Mouse (Mus musculus): Measurements from ENCODE around the gene Map3k12.
A peak's percentile ranks its signal among the peaks of the same experiment; 100 is the strongest.

The Map3k12 gene

DNA sequence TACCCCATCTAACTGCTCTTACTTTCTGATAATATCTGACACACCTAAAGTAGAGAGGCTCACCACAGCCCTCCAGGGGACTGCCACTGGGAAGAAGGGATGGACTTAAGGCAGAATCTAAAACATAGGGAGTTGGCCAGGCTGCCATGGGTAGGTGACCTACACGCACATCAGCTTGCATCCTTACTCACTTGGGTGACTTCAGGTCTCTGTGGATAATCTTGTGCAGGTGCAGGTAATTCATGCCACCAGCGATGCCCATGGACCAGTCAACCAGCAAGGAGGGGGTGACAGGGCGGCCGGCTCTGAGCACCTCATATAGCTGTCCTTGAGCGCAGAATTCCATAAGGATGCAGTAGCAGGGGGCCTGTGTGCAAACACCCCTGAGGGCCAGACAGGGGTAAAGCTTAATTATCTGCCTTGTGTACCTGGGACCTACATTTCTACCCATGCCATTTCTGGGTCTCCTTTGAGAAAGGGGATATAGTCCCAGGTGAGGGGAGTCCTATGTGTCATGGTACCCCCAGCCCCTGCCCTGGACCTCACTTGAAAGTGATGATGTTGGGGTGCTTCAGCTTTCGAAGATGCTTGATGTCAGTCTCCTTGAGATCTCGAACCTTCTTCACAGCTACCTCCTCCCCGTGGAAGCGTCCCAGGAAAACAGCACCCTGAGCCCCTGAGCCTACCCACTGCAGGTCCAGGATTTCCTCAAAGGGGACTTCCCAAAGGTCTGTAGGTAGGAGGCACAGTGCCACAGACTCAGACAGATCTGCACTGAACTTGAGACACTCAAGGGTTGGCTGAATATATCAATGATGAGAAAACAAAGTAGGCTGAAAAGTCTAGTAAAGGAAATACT is 12.7 kb downstream of the Map3k12 start:
- DNase-seq (ENCODE audit: low read depth, low spot score) = no peak

DNA sequence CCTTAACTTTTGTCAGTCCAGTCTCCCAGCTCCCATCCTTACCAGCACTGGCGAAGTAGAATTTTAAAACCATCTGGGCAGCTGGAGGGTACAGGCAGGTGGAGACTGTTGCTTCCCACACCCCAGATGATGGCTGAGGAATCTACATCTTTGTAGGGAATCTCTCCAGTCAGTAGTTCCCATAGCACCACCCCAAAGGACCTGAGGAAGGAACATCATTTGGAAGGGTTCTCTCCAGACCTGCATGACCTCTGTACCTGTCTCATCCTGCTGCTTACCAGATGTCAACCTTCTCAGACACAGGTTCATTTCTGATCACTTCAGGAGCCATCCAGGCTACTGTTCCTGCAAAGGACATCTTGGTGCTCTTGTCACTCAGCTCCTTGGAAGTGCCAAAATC is 13.4 kb downstream of the Map3k12 start, which contains the start of gene Gm10337:
Gene Gm10337, plus strand, starts transcription at position 276 of the 400 bp plus-strand sequence.
- DNase-seq (ENCODE audit: low read depth, low spot score) = no peak

DNA sequence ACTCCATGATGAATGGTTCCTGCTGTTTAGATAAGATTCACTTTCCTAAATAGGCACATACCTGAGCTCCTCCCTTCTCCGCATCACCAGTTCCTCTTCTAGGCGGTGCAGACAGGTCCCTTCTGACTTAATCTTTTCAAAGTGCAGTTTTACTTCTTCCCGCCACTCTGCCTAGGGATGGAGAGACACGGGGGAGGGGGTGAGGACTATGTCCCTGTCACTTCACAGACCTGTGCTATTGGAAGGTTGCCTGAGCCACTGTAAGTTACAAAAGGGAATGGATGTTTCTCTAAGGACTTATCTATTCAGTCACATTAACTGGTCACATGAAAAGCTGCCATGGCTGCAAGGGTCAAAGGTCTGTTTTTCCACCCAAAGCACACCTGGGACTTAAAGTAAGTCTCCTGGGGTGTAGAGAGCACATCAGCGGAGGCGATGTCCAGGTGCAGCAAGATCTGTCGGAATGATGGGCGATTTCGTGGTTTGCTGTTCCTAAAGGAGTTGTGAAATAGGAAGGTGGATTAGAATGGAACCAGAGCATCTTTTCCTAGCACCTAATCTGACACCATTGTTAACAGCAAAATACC is 14.5 kb downstream of the Map3k12 start:
- DNase-seq (ENCODE audit: low read depth, low spot score) = no peak

DNA sequence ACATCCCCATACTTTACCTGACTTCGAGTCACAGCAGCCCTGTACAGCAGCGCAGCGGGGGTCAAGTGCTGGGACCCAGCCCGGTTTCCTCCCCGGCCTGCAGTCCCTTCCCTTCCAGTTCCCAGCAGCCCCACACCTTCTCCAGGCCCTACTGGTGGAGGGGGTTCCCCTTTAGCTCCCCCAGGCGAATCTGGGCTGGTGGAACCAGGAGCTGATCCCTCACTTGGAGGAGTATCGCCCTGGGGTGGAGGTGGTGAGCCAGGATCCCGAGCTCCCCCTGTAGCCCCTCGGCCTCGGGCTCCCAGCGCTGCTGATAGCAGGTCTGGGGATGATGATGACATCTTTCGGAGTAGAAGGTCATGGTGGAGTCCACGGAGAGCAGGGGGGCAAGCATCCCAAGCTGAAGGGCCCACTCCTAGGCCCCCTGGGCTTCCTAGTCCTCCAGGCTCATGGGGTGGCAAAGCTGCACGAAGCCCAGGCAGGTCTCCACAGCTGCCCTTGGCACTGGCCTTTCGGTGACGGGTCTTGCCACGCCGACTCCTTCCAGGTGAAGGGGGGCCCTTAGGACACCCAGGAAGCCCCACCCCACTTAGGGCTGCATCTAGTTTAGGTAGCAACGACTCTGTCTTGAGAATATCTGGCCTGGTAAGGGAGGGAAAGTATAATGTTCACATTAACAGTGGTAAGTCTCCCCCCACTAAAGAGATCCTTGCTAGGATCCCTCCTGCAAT is 15.6 kb downstream of the Map3k12 start:
- DNase-seq (ENCODE audit: low read depth, low spot score) = no peak

DNA sequence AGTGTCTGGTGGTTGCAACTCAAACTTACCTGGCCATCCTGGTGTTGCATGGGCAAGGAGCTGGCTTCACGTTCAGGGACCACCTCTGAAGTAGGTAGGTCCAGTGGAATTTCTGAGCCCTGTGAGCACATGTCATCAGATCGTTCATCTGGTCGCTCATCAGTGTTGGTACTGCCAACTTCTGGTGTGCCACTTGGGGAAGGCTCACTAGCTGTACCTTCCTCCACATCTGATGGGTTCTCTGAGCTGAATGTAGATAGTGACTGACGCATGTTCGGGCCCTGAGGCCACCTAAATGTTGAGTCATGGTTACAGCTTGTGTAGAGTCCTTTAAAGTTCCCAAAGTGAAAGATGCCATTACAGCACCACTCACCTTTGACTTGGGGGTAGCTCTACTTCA is 16.4 kb downstream of the Map3k12 start:
- DNase-seq (ENCODE audit: low read depth, low spot score) = no peak

DNA sequence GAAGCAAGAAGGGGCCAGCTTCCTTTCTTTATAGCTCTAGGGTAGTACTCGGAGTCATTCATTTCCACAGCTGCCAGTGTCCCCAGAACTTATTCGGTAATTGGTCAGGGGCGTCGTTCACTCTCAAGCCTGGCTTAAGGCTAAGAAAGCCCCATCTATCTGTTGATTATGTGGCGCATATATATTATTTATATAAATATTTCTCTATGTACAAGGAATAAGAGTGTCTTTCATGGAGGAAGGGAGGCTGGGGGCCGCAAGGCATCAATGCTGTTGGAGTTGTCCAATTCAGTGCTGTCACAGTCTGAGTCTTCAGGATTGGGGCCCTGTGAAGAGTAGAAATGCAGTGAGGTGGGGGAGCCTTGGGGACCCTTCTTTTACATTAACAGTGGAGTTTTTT is 17.0 kb downstream of the Map3k12 start:
- DNase-seq (ENCODE audit: low read depth, low spot score) = no peak

DNA sequence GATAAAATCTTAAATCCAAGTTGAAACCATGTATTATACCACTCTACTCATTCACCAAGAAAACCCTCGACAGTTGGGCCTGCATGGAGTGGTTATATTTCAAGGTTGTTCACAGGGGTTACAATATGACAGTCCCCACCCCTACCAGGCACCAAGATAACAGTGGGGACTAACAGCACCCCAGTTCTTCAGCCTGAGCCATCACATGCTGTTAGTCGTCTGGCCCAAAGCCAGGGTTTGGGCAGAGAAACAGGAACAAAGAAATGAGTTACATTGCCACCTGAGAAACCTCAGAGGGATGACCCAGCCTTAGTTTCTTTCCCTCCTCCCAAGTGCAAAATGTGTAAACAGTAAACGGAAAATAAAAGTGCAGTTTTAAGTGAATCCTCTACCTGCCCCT is 17.5 kb downstream of the Map3k12 start:
- DNase-seq (ENCODE audit: low read depth, low spot score) = no peak

DNA sequence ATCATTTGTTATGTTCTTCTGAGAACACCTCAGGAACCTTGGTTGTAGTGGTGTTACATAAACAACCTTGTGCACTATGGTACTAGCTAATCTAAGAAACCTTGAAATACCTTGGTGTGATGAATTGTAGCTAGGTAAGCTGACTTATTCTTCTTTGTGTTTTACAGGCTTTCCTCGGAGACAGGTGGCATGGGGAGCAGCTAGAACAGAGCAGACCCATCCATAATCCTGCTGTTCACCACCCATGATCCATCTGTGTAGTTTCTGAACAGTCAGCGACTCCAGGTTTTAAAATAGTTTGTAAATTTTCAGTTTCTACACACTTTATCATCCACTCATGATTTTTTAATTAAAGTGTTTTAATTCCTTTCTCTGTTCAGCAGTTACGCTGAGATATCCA is 18.5 kb downstream of the Map3k12 start:
- no peak for DNase-seq (ENCODE audit: low read depth, low spot score)

DNA sequence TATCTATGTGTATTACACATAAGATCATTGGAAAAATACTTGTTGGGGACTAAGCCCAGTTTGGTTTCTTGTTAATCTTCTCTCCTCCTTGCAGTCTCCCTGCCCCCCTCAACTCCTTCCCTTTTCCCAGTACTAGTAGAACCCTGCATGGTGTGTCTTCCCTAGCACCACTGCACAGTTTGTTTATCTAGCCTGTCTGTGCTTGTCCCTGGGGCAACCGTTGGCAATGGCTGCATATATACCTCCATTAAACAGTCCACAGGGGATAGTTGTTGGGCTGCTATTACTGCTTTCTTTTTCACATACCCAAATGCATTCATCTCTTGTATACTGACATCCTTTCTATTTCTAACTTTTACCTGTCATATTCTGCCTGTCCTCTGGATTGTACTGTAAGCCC is 29.2 kb downstream of the Map3k12 start:
- no peak for DNase-seq (ENCODE audit: low read depth, low spot score)

DNA sequence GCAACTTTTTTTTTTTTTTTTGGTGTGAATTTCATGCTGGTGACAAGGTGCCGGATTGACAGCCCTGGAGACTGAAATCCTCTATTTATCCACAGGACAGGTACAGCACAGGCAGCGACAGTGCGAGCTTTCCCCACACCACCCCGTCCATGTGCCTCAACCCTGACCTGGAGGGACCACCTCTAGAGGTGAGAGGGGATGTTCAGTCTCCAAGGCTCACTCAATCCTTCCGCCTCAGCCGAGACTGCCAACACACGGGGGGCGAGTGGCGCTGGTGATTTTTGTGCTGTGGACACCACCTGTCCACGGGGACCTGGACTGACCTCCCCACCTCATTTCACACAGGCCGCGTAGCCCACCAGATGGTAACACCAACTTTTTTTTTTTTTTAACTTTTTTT is 31.0 kb downstream of the Map3k12 start:
- no peak for DNase-seq (ENCODE audit: low read depth, low spot score)

DNA sequence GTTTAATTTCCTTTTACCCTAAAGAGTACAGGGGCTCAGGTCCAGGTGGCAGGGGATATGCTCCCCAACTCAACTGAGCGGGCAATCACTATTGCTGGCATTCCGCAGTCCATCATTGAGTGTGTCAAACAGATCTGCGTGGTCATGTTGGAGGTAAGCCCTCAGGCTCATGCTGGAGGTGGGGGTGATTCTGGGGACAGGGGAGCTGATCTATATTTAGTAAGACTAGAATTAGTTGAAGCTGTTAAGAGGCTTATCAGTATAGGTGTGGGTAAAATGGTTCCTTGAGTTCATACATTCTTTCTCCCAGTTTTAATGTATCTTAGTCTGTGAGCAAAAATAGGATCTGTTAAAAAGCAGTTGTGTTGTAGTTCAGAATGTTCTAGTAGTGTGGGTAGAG is 33.7 kb downstream of the Map3k12 start:
- DNase-seq (ENCODE audit: low read depth, low spot score) = no peak

DNA sequence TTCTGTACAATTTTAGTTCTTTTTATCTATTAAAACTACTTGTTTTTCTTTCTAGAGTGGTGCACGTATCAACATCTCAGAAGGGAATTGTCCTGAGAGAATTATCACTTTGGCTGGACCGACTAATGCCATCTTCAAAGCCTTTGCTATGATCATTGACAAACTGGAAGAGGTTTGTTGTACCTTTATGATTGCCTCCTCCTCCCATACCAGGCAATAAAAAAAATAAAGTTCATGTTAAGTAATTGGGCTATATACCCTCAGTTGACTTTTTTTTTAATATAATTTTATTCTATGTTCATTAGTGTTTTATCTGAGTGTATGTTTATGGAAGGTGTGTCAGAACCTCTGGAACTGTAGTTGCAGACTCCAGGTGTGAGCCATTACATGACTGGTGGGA is 42.3 kb downstream of the Map3k12 start:
- no peak for DNase-seq (ENCODE audit: low read depth, low spot score)

DNA sequence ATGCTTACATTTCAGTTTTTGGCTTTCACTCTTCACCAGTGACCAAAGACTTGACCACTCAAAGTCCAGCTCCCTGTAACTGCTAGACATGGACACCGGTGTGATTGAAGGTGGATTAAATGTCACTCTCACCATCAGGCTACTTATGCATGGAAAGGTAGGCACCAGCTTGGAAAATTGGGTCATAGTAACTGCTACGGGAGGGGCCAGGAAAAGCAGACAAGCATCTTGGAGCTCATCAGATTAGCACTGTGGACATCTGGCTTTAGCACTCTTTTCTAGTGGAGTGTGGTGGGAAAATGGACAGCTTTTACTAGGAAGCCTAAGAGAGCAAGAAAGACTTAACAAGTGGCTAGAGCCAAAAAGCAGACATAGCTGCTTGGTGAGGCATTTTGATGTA is 43.6 kb downstream of the Map3k12 start:
- no peak for DNase-seq (ENCODE audit: low read depth, low spot score)

DNA sequence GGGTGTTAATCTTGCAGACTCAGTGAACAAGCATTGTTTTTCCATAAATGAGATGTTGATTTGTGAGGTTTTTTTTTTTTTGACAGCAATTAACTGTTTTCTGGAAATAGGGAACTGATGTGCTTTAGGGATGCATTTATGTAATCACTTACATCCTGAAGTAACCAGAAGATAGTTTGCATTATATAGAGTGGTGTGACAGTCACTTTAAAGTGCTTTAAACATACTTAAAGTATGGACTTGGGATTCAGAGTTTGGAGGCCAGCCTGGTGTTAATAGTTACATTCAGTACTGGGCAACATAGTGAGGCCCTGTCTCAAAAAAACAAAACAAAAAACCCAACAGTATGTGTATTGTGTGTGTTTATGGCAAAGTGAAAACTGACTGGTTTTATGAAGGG is 45.1 kb downstream of the Map3k12 start:
- no peak for DNase-seq (ENCODE audit: low read depth, low spot score)

DNA sequence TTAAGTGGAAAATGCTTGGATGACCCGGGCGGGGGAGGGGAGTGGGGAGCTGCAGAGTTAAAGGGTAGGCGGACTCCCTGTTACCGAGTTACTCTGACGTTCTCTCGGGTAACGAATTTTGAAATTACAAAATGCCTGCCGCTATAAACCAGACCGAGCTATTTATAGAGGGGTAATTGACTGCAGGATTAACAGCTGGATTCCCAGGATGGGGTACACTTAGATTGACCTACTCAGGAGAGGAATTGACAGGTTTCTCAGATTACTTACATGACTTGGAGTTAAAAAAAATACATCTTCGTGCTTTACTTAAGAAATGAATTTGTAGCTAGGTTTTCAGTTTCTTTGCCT is 45.6 kb downstream of the Map3k12 start:
- no peak for DNase-seq (ENCODE audit: low read depth, low spot score)

DNA sequence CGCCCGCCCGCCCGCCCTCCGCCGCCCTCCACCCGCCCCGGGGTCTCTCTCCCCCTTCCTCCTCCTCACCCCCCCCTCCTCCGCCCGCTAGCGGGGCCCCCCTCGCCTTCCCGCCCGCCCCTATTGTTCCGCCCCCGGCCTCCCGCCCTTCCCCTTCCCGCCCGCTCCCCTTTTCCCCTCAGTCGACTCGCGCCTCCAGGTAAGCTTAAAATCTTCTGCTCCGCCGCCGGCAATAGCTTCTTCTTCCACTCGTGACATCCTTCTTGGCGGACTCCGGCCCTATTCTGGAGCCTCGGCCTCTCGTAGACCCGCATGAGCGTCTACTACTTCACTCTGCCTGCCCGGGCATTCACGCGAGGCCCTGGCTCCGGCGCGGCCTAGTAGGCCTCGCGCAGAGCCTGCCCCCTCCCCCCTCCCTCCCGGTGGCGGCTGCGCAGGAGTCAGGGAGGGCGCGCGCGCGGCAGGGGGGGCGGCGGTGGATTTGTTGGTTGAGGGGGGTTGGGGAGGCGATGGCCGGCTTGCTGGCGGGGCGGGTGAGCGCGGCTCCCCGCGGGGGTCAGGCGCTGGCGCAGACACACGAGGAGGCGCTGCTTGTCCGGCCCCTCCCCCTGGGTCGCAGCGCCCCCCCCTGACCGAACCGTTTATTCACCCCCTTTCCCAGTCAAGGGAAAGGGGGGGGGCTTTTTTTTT is 46.1 kb downstream of the Map3k12 start:
- peak; percentile 89 for DNase-seq (ENCODE audit: low read depth, low spot score)

DNA sequence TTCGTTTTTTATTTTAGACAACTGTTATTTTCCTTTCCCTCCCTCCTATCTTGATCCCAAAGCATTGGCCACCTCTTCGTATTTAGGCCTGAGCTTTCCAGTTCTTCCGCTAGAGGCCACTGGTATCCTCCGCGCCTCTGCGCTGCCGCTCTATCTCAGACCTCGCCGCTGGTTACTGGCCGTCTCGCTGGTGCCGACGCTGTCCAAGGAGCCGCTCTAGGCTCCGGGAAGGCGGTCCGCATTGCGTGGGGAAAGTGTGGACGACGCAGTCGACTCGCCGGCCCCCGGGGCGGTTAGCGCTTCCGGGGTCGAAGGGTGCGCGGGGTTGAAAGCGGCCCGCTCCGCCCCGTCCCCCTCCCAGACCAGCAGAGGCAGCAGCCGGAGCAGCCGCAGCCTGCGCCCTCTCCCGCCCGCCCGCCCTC is 46.7 kb downstream of the Map3k12 start, which contains the start of gene Pcbp2:
Gene Pcbp2, plus strand, starts transcription at position 357 of the 422 bp plus-strand sequence.
- peak; percentile 98 for DNase-seq (ENCODE audit: low read depth, low spot score)

DNA sequence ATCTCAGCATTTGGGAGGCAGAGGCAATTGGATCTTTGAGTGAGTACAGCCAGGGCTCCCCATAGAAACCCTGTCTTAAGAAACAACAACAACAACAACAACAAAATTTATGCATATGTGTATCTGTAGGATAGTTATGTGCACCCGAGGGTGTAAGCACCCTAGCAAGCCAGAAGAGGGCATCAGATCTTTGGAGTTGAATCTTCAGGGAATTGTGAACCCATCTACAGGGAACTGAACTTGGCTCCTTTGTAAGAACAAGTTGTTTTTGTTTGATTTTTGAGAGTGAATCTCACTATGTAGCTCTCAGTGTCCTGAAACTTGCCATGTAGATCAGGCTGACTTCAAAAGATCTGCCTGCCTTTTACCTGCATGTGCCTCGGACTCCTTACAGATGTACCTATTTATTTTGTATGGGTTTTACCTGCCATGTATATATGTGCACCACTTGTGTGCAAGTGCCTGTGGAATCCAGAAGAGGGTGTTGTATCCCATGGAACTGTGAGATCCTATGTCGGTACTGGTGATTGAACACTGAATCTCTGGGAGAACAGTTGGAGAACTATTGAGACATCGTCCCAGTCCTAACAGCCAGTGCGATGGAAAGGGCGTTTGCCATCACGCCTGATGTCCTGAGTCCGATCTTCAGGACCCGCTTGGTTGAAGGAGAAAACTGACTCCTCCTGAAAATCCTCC is 48.0 kb downstream of the Map3k12 start:
- no peak for DNase-seq (ENCODE audit: low read depth, low spot score)

DNA sequence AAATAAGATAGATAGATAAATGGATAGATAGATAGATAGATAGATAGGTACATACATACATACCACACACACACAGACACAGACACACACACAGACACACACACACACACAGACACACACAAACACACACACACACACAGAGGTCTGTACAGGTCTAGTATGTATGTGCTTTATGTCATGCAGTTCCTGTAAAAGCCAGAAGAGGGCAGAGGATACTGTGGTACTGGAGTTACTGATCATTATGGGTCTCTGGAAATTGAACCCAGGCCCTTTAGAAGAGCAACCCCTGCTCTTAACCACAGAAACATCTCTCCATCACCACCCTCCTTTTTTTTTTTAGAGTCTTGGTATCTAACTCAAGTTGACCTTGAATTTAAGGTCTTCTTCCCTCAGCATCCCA is 53.2 kb downstream of the Map3k12 start:
- peak; percentile 72 for DNase-seq (ENCODE audit: low read depth, low spot score)

DNA sequence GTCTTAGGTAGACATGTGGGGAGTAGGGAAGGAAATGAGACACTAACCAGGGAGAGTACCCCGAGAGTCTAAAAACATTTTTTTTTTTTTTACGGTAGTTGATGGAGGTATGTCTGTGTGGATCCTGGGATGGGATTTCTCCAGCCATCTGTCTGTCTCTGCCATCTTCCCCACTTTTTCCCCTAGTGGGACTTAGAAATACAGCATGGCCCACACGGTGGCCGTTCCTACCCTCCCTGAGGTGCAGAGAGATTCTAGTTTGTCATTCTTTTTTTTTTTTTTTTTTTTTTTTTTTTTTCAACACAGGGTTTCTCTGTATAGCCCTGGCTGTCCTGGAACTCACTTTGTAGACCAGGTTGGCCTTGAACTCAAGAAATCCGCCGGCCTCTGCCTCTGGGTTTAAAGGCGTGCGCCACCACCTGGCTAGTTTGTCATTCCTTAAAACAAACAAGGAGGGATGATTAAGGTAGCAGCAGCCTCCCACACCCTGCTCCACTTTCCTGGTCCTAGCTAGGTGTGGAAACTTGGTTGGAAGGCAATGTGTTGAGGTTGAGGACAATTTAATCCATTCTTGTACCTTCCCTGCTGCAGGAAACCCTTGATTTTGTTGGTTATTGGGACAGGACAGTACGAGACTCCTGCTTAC is 55.3 kb downstream of the Map3k12 start:
- no peak for DNase-seq (ENCODE audit: low read depth, low spot score)

DNA sequence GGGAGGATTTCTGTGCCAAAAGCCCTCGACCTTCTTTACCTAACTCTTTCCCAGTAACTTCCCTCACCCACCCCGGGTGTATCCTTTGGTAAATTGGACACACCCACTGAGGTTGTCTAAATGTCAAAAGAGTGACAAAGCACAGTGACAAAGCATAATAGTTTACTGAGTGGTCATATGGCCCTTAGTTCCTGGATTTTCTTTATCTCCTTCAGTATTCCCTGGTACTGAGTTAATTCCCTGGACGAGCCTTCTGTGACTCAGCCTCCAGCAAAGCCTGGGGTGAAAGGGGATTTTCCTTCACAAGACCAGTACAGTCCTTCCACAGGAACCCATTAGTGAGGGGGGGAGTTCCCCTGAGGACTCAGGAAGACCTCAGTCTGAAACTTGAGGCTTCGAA is 55.9 kb downstream of the Map3k12 start:
- peak; percentile 24 for DNase-seq (ENCODE audit: low read depth, low spot score)
